Mouse (Mus musculus) spleen, postnatal 14 days (tissue): ENCODE measurements around the gene Clcnkb.

Experiments used
- DNase-seq, 2 experiments: peaks; one replicate each; pipeline ENCODE4 v3.0.0; 2021 to 2022; ENCODE audit warnings: low spot score in 2 of 2

Clcnkb gene

DNA sequence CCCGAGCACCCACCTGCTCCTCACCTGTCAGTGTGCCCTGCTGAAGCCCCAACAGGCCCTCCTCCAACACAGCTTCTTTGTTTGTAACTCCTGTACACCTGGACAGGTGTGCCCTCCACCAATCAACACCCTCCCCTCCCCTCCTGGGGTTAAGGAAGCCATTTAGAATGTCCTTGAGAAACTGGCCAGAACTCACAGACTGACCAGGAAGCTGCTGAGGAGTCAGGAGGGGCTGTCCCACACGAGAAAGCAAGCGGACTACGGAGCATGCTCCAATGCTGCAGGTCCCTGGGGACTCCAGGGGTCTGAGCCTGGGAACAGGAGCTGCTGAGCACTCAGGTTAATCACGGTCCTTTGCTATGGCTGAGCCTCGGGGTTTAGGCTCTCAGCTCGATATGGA is at the start of gene Clcnkb:
TSS of gene Clcnkb (minus strand) at position 91 of the 400 bp plus-strand sequence.
- no peak for DNase-seq

- DNase-seq = no peak
Measured at GRCm38 (mm10) chr4:141464722-141465121, 48.9 kb upstream of the Clcnkb start.

DNA sequence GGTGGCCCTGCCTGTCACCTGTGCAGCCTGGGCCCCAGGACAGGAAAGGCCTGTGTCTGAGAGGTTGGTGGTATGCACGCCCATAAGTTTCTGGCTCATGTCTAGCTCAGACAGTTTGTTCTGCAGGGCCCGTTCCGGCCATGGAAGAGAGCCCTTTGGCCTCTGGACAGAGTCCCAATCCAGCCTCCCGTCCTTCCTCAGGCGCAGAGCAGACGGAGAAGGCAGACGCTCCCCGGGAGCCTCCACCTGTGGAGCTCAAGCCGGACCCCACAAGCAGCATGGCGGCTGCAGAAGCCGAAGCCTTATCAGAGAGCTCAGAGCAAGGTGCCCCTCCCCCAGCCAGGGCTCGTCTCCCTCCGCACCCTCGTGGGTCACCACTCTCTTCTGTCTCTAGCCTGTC is 47.7 kb upstream of the Clcnkb start:
- DNase-seq = no peak

- no peak for DNase-seq
Measured at GRCm38 (mm10) chr4:141461576-141461975, 45.8 kb upstream of the Clcnkb start.

GRCm38 (mm10) chr4:141461088-141461487 is 45.3 kb upstream of the Clcnkb start:
- DNase-seq = no peak

DNA sequence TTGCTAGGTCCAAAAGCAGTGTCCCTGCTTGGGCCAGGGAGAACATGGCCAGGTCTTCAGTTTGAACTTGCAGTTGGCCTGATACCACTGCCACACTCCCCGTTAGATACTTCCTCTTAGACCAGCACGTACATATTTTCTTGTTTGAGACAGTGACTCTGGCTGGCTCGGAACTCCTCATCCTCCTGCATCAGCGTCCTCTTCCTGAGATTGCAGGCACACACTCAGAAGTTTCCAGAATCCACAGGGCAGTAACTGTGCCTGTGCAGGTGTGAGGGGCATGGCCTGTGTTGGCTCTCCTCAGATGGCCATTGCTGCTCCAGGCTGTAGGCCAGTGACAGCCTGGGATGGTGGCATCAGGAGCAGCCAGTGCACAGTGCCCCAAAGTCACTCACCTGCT is 44.7 kb upstream of the Clcnkb start:
- DNase-seq = no peak

GRCm38 (mm10) chr4:141459766-141460165 is 44.0 kb upstream of the Clcnkb start:
- DNase-seq = no peak

DNA sequence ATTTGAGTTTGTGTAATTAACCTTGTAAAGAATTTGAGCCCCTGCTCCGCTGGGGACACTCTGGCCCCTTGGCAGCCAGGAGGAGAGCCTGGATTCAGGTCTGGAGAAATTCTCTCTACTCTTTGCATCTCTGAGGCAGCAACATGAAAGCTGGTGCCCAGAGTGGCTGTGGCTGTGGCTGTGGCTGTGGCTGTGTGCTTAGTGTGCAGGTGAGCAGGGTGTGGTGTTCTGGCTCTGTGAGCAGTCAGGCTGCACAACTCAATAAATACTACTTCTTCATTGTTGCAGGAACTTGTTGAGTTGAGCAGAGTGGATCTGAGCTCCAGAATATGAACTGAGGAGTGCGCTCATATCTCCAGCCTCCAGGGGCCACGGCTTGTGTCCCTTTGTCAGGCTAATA is 43.1 kb upstream of the Clcnkb start:
- DNase-seq = no peak

DNA sequence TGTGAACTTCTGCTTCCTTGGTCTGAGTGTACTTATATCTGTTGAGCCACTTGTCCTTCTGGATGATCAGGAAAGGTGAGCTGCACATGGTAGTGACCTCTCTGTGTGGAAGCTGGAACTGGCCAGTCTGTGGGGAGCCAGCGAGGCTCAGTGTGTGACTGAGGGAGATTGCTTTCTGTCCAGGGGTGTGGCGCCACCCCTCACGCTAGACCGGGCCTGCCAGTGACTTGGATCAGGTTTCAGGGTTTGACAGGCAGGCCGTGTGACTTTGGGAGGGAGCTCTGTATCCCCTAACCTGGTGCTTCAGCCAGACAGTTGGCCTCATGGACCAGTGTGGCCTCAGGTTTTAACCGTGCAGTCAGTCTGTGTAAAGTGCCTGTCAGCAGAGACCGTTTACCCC is 42.4 kb upstream of the Clcnkb start:
- DNase-seq = no peak

- no peak for DNase-seq
Measured at GRCm38 (mm10) chr4:141456193-141456938, 40.6 kb upstream of the Clcnkb start.

DNA sequence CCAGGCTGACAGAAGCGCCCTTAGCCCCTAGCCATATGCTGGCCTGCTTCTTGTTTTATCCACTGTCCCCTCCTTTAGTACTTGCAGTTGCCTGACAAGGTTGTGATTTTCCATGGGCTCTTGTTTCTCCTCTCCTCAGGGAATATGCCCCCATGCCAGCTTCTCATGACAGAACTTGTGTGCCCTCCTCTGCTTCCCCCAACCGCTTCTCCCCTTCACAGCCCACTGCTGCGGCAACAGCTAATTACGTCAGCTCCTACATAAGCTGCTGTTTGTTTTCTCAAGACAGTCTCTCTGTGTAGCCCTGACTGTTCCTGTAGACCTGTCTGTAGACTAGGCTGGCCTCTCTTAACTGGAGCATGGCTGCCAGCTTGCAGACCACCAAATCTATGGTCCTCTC is 39.7 kb upstream of the Clcnkb start:
- DNase-seq = no peak

- DNase-seq = no peak
Measured at GRCm38 (mm10) chr4:141454581-141455350, 39.0 kb upstream of the Clcnkb start.

DNA sequence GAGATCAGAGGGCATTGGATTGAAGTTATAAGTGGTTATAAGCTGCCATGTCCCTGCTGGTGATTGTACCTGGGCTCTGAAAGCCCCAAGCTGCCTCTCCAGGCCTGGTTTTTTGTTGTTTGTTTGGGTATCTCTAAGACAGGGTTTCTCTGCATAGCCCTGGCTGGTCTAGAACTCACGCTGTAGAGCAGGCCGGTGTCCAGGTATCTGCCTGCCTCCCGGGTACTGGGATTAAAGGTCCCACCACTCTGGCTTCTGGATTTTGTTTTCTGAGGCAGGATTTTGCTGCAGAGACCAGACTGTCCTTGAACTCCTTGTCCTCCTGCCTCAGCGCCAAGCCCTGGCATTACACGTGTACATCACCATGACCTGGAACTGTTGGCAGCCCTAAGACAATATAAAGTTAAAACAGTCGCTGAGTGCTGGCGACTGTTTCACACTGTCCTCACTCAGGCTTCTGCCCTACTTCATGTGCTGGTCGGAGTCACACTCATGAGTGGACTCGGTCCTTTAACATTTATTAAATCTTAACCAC is 36.2 kb upstream of the Clcnkb start:
- no peak for DNase-seq

DNA sequence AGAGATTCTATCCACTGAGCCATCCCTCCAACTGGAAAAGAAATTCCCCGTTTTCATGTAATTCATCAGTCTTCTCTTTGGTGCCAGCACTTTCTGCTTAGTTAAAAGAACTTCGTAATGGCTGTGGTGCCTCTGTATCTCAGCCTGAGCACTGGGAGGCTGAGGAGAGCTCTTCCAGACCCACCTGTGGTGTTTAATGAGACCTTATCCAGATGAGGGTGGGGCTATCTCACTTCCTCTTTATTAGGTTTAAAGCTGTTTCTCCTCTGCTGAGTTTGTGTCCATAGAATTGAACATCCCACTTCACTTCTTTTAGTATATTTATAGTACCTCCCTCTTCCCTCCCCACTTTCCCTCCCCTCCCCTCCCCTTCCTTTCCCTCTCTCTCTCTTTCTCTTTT is 35.4 kb upstream of the Clcnkb start:
- DNase-seq = no peak

DNA sequence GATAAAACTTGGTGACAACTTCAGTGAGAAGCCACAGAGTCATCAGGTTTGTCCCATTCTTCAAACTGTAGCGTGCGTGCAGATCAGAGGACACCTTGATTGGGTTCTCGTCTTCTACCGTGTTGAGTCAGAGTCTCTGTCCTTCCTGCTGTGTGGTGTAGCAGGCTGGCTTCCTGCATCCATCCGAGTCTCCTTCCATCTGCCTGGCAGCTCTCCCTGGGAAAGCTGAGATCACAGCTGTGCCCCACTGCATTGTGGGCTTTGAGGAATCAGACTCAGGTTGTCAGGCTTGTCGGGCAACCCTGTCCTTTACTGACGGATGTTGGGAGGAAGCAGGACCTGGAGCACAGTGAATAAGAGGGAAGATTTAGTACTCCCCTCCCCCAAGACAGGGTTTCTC is 30.4 kb upstream of the Clcnkb start:
- no peak for DNase-seq

DNA sequence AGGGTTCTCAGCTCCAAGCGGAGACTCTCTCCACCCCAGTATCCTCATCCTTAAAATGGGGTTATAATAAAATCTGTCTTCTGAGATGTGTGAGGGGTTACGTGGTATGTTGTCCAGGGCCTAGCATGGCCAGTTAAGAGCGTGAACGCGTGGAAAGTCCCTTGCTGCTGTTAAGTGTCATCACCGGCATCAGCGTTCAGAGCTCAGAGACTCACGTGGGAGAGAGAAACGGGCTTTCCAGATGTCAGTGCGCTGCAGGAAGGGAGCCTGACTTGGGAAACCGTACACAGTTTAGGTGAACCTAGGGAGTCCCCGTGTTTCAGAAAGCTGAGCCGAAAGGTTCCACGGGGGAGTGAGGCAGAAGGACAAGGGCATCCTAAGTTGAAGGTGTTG is 29.5 kb upstream of the Clcnkb start:
- no peak for DNase-seq

DNA sequence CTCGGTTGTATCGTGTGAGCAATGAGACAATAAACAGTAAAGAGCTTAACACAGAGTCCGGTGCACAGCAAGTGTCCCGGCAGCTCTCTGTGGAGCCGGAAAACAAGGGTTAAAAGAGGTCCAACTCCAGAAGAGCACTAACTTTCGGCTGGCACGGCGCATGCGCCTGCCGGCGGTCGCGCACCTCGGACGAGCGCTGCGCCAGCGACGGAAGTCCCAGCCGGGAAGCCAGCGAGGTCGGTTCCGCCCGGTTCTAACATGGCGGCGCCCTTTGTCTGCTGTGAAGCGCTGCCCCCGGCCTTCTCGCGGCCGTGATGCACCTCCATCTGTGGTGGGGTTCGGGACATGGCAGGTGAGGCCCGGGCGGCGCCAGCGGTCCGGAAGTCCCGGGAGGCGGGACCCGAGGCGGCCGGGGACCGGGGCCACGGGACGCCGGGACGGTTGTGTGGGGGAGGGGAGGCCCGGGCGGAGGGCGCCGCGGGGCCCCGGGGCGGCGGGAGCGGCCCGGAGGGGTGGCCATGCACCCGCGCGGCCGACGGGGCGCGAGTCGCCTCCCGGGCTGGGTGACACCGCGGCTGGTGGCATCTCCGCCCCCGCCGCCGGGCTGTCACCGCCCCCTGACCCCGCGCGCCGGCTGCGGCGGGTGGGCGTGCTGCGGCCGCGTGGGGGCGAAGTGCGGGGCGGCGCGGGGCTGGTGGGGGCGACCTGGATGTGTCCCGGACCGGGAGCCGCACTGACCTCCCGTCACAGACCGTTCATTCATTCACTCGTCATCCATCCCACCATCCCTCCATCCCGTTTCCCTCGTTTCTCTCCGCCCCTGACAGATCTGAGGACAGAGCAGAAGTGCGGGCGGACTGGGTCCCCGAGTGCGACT is 28.9 kb upstream of the Clcnkb start, which contains the start of gene Zbtb17:
TSS of gene Zbtb17 (plus strand) at position 204 of the 877 bp plus-strand sequence.
- DNase-seq = peak; percentile 71 to 88

DNA sequence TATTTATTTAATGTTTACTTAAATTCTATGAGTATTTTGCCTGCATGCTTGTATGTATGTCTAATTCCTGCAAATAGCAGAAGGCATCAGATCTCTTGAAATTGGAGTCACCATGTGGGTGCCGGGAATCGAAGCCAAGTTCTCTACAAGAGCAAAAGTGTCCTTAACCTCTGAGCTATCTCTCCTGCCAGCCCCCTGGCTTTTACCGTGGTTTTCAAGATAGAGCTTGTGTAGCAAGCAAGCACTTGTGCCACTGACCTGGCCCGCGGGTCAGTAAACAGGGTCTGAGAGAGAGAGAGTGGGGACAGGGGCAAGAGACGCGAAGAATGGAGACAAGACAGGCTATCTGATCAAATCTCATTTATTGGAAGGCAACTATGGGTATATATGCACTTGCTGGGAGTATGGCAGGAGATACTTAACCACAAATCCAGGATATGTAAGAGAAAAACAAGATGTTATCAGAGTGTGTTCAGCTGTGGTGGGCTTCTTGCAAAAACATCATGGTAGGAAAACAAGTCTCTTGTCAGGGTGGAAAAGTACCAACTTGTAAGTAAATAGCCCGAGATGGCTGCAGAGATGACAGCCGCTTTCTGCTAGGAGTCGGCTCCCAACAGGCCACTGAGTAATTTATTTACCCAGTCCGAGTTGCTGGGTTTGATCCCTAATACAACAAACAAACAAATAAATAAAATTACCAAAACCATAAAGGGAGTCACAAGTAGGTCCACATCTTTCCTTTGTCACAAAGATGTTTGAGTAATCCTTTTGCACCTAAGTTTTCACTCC is 28.0 kb upstream of the Clcnkb start:
- DNase-seq = no peak

DNA sequence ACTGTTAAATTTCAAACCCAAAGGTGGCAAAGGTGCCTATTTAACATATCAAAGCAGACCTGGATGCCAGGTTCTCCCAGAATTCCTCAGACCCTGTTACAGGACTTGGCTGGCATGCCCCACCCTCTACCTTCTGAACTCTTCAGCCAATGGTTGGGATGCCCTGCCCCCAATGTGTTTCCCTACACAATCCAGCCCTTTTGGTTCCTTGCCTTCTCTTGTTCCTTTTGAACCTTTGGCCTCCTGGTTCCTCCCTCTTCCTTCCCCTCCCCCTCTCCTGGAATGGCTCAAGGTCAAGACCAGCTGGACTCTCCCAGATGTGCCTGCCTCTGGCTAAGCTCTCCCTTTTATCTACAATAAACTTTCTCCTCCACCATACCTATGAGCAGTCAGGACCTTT is 25.1 kb upstream of the Clcnkb start:
- no peak for DNase-seq

GRCm38 (mm10) chr4:141439083-141439803 is 23.4 kb upstream of the Clcnkb start:
- no peak for DNase-seq
